In genomic region chr6:34965819-34966539, GRCm38 (mm10) we compare ENCODE assay signal across 25 mouse cellular contexts. TPM values are rescaled to one million over a fixed set of nuclear protein-coding genes. Genes with fewer than 3 reads are reported as not detected.
DNase-seq lines count a peak whose midpoint lies in the region; ATAC-seq and TF ChIP-seq lines count a peak whose summit lies in the region.
"Had no signal": no experiment of that assay in that cellular context is flagged by ENCODE, and none has a peak within 500 bp of the region (broad histone marks: within the 10 kb centered on the region; RNA-seq: fewer than 3 reads in every experiment).

No protein-coding gene starts in this region.

- no peak overlapping the region for H3K9ac ChIP-seq in heart, embryonic 12.5 days
- H3K9ac ChIP-seq: hindbrain, embryonic 14.5 days; liver, embryonic 14.5 days; midbrain, embryonic 12.5 days; stomach, embryonic 15.5 days had no signal

- H3K9me3 ChIP-seq in heart, embryonic 12.5 days (replicated peaks) = 0 out of 2 replicates have a peak, but pooled peaks cover 2% of the 10 kb centered on the region
- peaks cover 4% of the 10 kb centered on the region for H3K9me3 ChIP-seq in megakaryocyte, embryonic 14.5 days
- H3K9me3 ChIP-seq: midbrain, embryonic 12.5 days; stomach, embryonic 15.5 days had no signal

- DNase-seq in heart, adult 18-20 months = peak; percentile 8 to 17
- peak; percentile 24 for DNase-seq in CD4-positive helper T cell, adult 2 months (ENCODE audit: low read depth, low spot score)
- DNase-seq in kidney, postnatal 4 days = no peak
- no peak for DNase-seq in kidney, adult 2 months
- no peak for DNase-seq in gastrocnemius, postnatal 14 days
- DNase-seq: cerebellum, adult 11 months; heart, postnatal 14 days; lung, postnatal 10 days; thymus, postnatal 14 days had no signal

- H3K36me3 ChIP-seq in heart, embryonic 12.5 days = no peaks in the 10 kb centered on the region
- no peaks in the 10 kb centered on the region for H3K36me3 ChIP-seq in megakaryocyte, embryonic 14.5 days (replicated peaks; ENCODE audit: low read length)
- no peaks in the 10 kb centered on the region for H3K36me3 ChIP-seq in kidney, adult 2 months (ENCODE audit: control insufficient read depth, insufficient read depth, low read length)
- H3K36me3 ChIP-seq: midbrain, embryonic 12.5 days; stomach, embryonic 15.5 days had no signal

- intact Hi-C loops in gastrocnemius, postnatal 14 days (cut with DNase I; ENCODE audit: low total_unique reads) = no loop called here

- 79% methylated on average over 6 of the region's 6 CpGs for WGBS in heart, embryonic 12.5 days
- WGBS in kidney, adult 2 months = 78% methylated on average over 6 of the region's 6 CpGs

- no peaks in the 10 kb centered on the region for H3K4me1 ChIP-seq in heart, embryonic 12.5 days (replicated peaks)
- peaks cover 13% of the 10 kb centered on the region for H3K4me1 ChIP-seq in bone marrow macrophage, adult 2 months (ENCODE audit: control insufficient read depth, insufficient read depth, low read length)
- peaks cover 18% of the 10 kb centered on the region for H3K4me1 ChIP-seq in megakaryocyte, embryonic 14.5 days
- no peaks in the 10 kb centered on the region for H3K4me1 ChIP-seq in kidney, adult 2 months (ENCODE audit: control insufficient read depth, insufficient read depth, low read length)
- H3K4me1 ChIP-seq: midbrain, embryonic 12.5 days; stomach, embryonic 15.5 days had no signal

- H3K27me3 ChIP-seq in heart, embryonic 12.5 days (replicated peaks) = no peaks in the 10 kb centered on the region
- H3K27me3 ChIP-seq in megakaryocyte, embryonic 14.5 days (replicated peaks) = peaks cover 3% of the 10 kb centered on the region
- H3K27me3 ChIP-seq in kidney, adult 2 months (replicated peaks; ENCODE audit: control insufficient read depth, insufficient read depth, low read length) = no peaks in the 10 kb centered on the region
- H3K27me3 ChIP-seq: midbrain, embryonic 12.5 days; stomach, embryonic 15.5 days had no signal

- TF ChIP-seq CTCF in bone marrow macrophage, adult 2 months (IDR thresholded peaks at IDR 0.05; ENCODE audit: low read depth, low read length) = no peak
- TF ChIP-seq CTCF in kidney, adult 2 months (conservative IDR thresholded peaks at IDR 0.05; ENCODE audit: insufficient read depth, insufficient read length, low read depth, low read length) = no peak

- H3K27ac ChIP-seq in heart, embryonic 12.5 days (ENCODE audit: poor library complexity, severe bottlenecking) = no peak overlapping the region
- no peak overlapping the region for H3K27ac ChIP-seq in bone marrow macrophage, adult 2 months (ENCODE audit: insufficient read depth, low read depth, low read length)
- H3K27ac ChIP-seq in kidney, adult 2 months (ENCODE audit: insufficient read depth, low read depth, low read length) = no peak overlapping the region
- H3K27ac ChIP-seq: hindbrain, embryonic 14.5 days; kidney, postnatal 0 days; liver, embryonic 14.5 days; midbrain, embryonic 12.5 days; stomach, embryonic 15.5 days had no signal

- no peak for TF ChIP-seq POLR2A in bone marrow macrophage, adult 2 months (IDR thresholded peaks at IDR 0.05; ENCODE audit: borderline replicate concordance, low read depth, low read length)
- TF ChIP-seq POLR2A in kidney, adult 2 months (IDR thresholded peaks at IDR 0.05; ENCODE audit: low read depth, low read length) = no peak

- H3K4me2 ChIP-seq in heart, embryonic 12.5 days = no peak overlapping the region
- H3K4me2 ChIP-seq: hindbrain, embryonic 14.5 days; midbrain, embryonic 12.5 days; stomach, embryonic 15.5 days had no signal

- H3K4me3 ChIP-seq in heart, embryonic 12.5 days = no peak overlapping the region
- H3K4me3 ChIP-seq in bone marrow macrophage, adult 2 months (ENCODE audit: insufficient read depth, low read length) = peak overlapping the region; percentile 51
- H3K4me3 ChIP-seq in megakaryocyte, embryonic 14.5 days (replicated peaks) = peak overlapping the region; percentile 85
- no peak overlapping the region for H3K4me3 ChIP-seq in kidney, adult 2 months (ENCODE audit: insufficient read depth, low read depth, low read length)
- H3K4me3 ChIP-seq: midbrain, embryonic 12.5 days; stomach, embryonic 15.5 days had no signal

- no peak for ATAC-seq in heart, embryonic 12.5 days (ENCODE audit: insufficient number of reproducible peaks, low FRiP score)
- ATAC-seq: intestine, postnatal 0 days had no signal

RNA-seq across cellular contexts. Expression of gene Slc23a4, which starts 22.2 kb away (rescaled TPM):
- under 1 TPM; 0.17 to 0.51 TPM for total RNA-seq in heart, adult 18-20 months (2021)
- 0.18 and 0.33 TPM in 2 replicates for polyA plus RNA-seq in heart, embryonic 12.5 days (2016; fragmentation: Nextera tagmentation; extraction: Ambion mirVana)
- not detected in 2 replicates for polyA plus RNA-seq in bone marrow macrophage, adult 2 months (2012; ENCODE audit: insufficient read depth, insufficient read length, missing spikeins)
- 0.40 TPM in 1 of 2 replicates, not detected in the other for polyA plus RNA-seq in megakaryocyte, embryonic 14.5 days (2012; ENCODE audit: insufficient read depth, low replicate concordance)
- polyA plus RNA-seq in kidney, adult 2 months (2012; rRNA removed) = 0.16 and 0.22 TPM in 2 replicates
- total RNA-seq in gastrocnemius, postnatal 14 days (2021) = under 1 TPM in 1 of 2 experiments, not detected in 1; 0.11 TPM
- total RNA-seq: gastrocnemius, adult 8-10 months had no signal
- polyA plus RNA-seq: embryonic facial prominence, embryonic 11.5 days had no signal

RNA-seq across cellular contexts. Expression of gene Stra8, which starts 46.0 kb away (rescaled TPM):
- total RNA-seq in heart, adult 18-20 months (2021) = not detected
- not detected in 2 replicates for polyA plus RNA-seq in heart, embryonic 12.5 days (2016; fragmentation: Nextera tagmentation; extraction: Ambion mirVana)
- polyA plus RNA-seq in bone marrow macrophage, adult 2 months (2012; ENCODE audit: insufficient read depth, insufficient read length, missing spikeins) = not detected in 2 replicates
- not detected in 2 replicates for polyA plus RNA-seq in megakaryocyte, embryonic 14.5 days (2012; ENCODE audit: insufficient read depth, low replicate concordance)
- polyA plus RNA-seq in kidney, adult 2 months (2012; rRNA removed) = not detected in 2 replicates
- not detected for total RNA-seq in gastrocnemius, postnatal 14 days (2021)
- total RNA-seq: adrenal gland, adult 18-20 months; gastrocnemius, adult 8-10 months; heart, postnatal 14 days; layer of hippocampus, adult 8-10 months; left cerebral cortex, adult 18-20 months had no signal
- polyA plus RNA-seq: embryonic facial prominence, embryonic 11.5 days; hindbrain, embryonic 14.5 days; intestine, postnatal 0 days; kidney, postnatal 0 days; limb, embryonic 11.5 days; liver, embryonic 14.5 days; midbrain, embryonic 12.5 days; neural tube, embryonic 14.5 days; stomach, embryonic 15.5 days had no signal

RNA-seq across cellular contexts. Expression of gene Wdr91, which starts 55.3 kb away (rescaled TPM):
- 10 to 100 TPM; 14.1 to 14.5 TPM for total RNA-seq in heart, adult 18-20 months (2021)
- 10.7 and 12.6 TPM in 2 replicates for polyA plus RNA-seq in heart, embryonic 12.5 days (2016; fragmentation: Nextera tagmentation; extraction: Ambion mirVana)
- polyA plus RNA-seq in bone marrow macrophage, adult 2 months (2012; ENCODE audit: insufficient read depth, insufficient read length, missing spikeins) = 85.3 and 90.3 TPM in 2 replicates
- polyA plus RNA-seq in megakaryocyte, embryonic 14.5 days (2012; ENCODE audit: insufficient read depth, low replicate concordance) = 13.0 and 28.5 TPM in 2 replicates
- 56.0 and 60.5 TPM in 2 replicates for polyA plus RNA-seq in kidney, adult 2 months (2012; rRNA removed)
- total RNA-seq in gastrocnemius, postnatal 14 days (2021) = 1 to 10 TPM; 9.3 to 9.7 TPM

Comparison
In these comparisons a context has a peak if more than half of its experiments do, and no peak if none do; other contexts are left out.
1. DNase-seq: peak in heart, adult 18-20 months (2 of 2) and CD4-positive helper T cell, adult 2 months (single experiment); none in kidney, postnatal 4 days (0 of 2), kidney, adult 2 months (single experiment) and gastrocnemius, postnatal 14 days (single experiment).
2. H3K4me3 ChIP-seq: peak in bone marrow macrophage, adult 2 months (single experiment) and megakaryocyte, embryonic 14.5 days (single experiment); none in heart, embryonic 12.5 days (single experiment) and kidney, adult 2 months (single experiment).